Mouse (Mus musculus): ENCODE measurements around the gene Gnrhr.

DNA sequence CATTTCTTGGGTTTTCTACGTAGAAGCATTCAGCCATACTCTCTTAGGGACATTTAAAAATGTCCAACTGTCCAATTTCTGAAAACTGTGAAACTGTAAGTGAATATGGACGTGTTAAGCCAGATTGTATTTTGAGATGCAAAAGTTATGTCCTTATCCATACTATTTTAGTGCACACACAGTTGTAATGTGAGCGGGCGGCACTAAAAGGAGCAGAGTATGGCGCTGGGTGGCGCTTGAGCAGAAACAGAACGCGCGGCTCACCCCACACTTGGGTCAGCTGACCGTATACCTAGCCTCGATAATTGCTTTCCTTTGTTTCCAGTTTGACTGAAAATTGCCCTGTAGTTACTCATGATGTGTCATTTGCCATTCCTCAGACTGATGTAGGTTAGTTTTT is 48.9 kb upstream of the Gnrhr start:
- TF ChIP-seq CTCF (IDR thresholded peaks at IDR 0.05; ENCODE audit: low read depth): no peak
- no peak for TF ChIP-seq EP300 (optimal IDR thresholded peaks at IDR 0.05)
